Mouse (Mus musculus) layer of hippocampus, adult 9-11 months (tissue): ENCODE measurements around the gene Acer1.

ENCODE experiments used
- DNase-seq: peaks from one replicate; pipeline ENCODE4 v3.0.0; 2022

The Acer1 gene

GRCm38 (mm10) chr17:56988921-56989430 is 7.0 kb upstream of the Acer1 start:
- DNase-seq, result no peak

GRCm38 (mm10) chr17:56988441-56988840 is 6.5 kb upstream of the Acer1 start:
- no peak for DNase-seq

- DNase-seq, result no peak
Observed at GRCm38 (mm10) chr17:56986105-56986805, 4.3 kb upstream of the Acer1 start.

GRCm38 (mm10) chr17:56985656-56986055 is 3.7 kb upstream of the Acer1 start:
- no peak for DNase-seq

DNA sequence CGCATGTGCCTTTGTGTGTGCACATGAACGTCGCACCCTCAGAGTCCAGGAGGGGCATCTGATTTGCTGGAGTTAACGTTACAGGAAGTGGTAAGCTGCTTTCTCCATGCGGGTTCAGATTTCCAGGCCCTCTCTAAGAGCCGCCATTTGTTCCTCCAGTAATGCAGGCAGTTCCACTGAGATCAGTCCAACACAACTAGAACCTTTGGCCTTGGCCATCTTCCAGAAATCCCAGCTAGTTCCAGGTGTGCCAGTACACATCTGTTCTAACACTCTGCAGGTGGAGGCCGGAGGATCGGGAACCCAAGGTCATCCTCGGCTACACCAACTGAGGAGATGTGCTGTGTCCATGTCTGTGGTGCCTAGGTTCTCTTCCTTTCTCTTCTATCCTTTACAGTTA is 3.0 kb upstream of the Acer1 start:
- DNase-seq, result no peak

- DNase-seq, result no peak
Observed at GRCm38 (mm10) chr17:56981049-56981448, 877 bp downstream of the Acer1 start.

DNA sequence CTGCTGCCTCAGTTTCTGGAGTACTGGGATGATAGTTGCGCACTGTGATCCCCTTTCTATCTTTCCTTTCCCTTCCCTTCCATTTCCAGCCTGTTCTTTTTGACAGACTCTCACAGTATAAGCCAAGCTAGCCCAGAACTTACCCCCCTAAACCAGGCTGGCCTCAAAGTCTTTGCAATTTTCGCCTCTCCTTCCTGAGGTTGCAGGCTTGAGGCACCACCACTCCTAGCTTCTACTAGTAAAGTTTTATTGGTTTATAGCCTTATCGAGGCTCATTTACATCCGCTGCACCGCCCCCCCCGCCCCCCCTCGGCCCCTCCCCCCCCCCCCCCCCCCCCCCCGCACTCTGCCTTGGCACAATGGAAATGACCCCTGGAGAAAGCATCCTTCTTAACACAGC is 2.4 kb downstream of the Acer1 start:
- no peak for DNase-seq

GRCm38 (mm10) chr17:56976531-56977390 is 5.2 kb downstream of the Acer1 start:
- no peak for DNase-seq

DNA sequence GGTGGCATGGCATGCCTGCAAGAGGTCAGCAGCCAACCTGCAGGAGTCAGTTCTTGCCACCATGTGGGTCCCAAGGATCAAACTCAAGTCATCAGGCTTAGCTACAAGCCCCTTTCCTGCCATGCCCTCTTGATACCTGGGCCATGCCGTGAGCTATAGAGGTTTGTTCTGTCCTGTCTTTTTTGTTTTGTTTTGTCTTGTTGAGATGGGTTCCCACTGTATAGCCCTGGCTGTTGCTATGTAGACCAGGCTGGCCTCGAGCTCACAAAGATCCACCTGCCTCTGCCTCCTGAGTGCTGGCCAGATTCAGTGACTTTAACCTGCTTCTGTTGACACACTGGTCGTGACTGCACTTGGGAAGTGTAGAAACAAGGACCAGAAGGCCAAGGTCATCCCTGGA is 6.5 kb downstream of the Acer1 start:
- no peak for DNase-seq

GRCm38 (mm10) chr17:56974708-56975240 is 7.2 kb downstream of the Acer1 start:
- no peak for DNase-seq

DNA sequence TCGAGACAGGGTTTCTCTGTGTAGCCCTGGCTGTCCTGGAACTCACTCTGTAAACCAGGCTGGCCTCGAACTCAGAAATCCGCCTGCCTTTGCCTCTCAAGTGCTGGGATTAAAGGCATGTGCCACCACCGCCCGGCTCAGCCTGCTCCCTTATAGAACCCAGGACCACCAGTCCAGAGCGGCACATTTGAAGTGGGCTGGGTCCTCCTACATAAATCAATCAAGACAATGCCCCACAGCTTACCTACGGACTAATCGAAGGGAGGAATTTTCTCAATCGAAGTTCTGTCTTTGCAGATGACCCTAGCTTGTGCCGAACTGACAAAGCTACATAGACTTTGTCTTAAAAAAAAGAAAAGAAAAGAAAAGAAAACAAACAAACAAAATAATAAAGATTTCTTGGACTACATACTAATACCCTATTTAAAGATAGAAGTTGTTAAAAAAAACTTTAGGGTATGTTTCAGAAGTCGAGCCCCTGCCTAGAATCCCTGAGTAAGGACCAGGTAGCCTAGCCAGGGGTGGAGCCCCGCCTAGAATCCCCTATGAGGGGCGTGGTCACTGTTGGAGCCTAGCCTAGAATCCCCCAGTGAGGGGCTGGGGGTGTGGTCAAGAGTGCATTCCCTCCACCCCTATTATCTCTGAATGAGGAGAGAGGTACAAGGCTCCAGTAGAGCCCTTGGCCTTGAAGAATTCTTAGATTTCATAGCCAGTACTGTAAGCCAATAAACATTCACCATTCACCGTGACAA is 7.8 kb downstream of the Acer1 start:
- no peak for DNase-seq

- DNase-seq, result no peak
Observed at GRCm38 (mm10) chr17:56970081-56970480, 11.8 kb downstream of the Acer1 start.

DNA sequence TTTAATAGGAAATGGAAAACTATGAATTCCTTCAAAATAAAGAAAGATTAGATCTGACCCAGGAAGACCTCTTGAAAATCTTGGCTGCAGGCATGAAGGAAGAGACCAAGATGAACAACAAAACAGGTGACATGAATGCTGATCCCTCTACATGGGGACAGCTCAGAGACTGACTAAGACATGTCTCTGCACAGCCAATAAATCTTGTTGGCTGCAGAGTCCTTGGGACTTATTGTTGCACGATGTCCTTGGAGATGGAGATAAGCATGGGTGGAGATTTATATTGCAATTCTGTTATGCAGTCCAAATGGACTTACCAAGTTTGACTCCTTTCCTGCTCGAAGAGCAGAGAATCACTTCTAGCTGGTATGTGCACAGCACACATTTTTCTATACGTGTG is 12.6 kb downstream of the Acer1 start:
- DNase-seq, result no peak

GRCm38 (mm10) chr17:56963646-56964045 is 18.3 kb downstream of the Acer1 start:
- DNase-seq, result no peak

GRCm38 (mm10) chr17:56962642-56963405 is 19.1 kb downstream of the Acer1 start:
- DNase-seq, result no peak

GRCm38 (mm10) chr17:56961880-56962279 is 20.0 kb downstream of the Acer1 start:
- no peak for DNase-seq

- DNase-seq, result no peak
Observed at GRCm38 (mm10) chr17:56958667-56959066, 23.3 kb downstream of the Acer1 start.

DNA sequence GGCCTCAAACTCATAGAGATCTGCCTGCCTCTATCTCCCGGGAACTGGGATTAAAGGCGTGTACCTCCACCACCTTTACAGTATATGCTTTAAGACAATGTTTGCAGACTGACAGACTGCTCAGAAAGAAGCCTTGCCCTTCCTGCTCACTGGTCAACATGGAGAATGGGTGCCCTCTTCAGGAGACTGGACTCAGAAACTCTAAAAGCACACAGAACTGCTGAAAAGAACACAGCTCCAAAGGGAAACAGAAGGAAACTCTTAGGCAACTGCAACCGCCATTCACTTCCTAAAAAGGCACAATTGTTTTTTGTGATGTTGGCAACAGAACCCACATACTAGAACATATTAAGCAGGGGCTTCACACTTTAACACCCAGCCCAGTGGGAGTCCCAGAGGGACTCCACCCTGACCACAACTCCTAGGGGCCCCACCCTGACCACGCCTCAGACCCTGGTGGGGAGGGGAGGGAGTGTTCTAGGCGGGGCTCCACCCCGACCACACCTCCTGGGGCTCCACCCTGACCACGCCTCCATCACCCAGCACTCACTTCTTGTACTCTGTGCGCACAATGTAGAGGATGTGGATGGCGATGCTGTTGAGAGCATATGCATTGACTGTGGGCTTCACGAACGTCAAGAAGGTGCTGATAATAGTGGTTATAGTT is 24.0 kb downstream of the Acer1 start:
- DNase-seq, result no peak

GRCm38 (mm10) chr17:56954871-56955270 is 27.1 kb downstream of the Acer1 start:
- DNase-seq, result no peak

- DNase-seq, result no peak
Observed at GRCm38 (mm10) chr17:56952639-56953038, 29.3 kb downstream of the Acer1 start.

- DNase-seq, result no peak
Observed at GRCm38 (mm10) chr17:56950915-56951314, 31.0 kb downstream of the Acer1 start.

GRCm38 (mm10) chr17:56938751-56939150 is 43.2 kb downstream of the Acer1 start:
- no peak for DNase-seq
